Mouse (Mus musculus): ENCODE data around the gene Cbfa2t3. TPM values are rescaled to one million over a fixed set of nuclear protein-coding genes. Genes with fewer than 3 reads are reported as not detected.
"Not testable (repeated sequence)": the region's sequence is repeated elsewhere in the genome, so short reads cannot be mapped to it uniquely, and the experiment has no call there.

Cbfa2t3 gene
- polyA plus RNA-seq, 1 experiment = 58.8 TPM

DNA sequence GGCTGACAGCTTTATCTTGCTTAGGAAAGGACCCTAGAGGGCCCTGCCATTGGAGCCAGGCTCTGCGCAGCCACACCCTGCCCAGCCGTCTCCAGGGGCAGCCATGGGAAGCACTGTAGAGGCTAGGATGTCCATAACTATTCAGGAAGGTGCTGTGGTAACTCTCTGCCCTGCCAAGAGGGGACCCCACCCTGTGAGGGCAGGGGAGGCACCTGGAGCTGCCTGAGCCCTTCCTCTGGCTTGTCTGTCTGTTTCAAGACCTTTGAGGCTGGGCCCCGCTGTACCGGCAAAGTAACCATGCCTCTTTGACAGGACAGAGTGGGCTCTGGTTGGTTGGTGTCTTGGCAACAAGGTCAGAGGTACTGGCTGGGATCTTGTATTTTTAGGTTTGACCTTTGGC, 58.1 kb downstream of the Cbfa2t3 start:
- 91% methylated on average over 4 of the region's 4 CpGs for WGBS
- Histone ChIP-seq H3K4me3 (replicated peaks; ENCODE audit: control insufficient read depth, low read depth, low read length) (no peak overlapping the region), H3K4me1 (ENCODE audit: control insufficient read depth, insufficient read depth, low read length) (no peaks in the 10 kb centered on the region), H3K27ac (ENCODE audit: control insufficient read depth, insufficient read depth, low read depth, low read length, poor library complexity) (no peak overlapping the region)
- TF ChIP-seq POLR2A (IDR thresholded peaks at IDR 0.05; ENCODE audit: borderline replicate concordance, control insufficient read depth, low read depth, low read length) (no peak), CTCF (IDR thresholded peaks at IDR 0.05; ENCODE audit: control insufficient read depth, insufficient read depth, low read length) (no peak)

- Histone ChIP-seq H3K4me3 (replicated peaks; ENCODE audit: control insufficient read depth, low read depth, low read length) (no peak overlapping the region), H3K4me1 (ENCODE audit: control insufficient read depth, insufficient read depth, low read length) (no peaks in the 10 kb centered on the region), H3K27ac (ENCODE audit: control insufficient read depth, insufficient read depth, low read depth, low read length, poor library complexity) (no peak overlapping the region)
- 85% methylated on average over 16 of the region's 16 CpGs for WGBS
- TF ChIP-seq CTCF (IDR thresholded peaks at IDR 0.05; ENCODE audit: control insufficient read depth, insufficient read depth, low read length) (no peak), POLR2A (IDR thresholded peaks at IDR 0.05; ENCODE audit: borderline replicate concordance, control insufficient read depth, low read depth, low read length) (0 out of 2 replicates have a peak, but pooled peaks have one; percentile 17)
Measured at GRCm38 (mm10) chr8:122639521-122640248, 59.2 kb downstream of the Cbfa2t3 start.

DNA sequence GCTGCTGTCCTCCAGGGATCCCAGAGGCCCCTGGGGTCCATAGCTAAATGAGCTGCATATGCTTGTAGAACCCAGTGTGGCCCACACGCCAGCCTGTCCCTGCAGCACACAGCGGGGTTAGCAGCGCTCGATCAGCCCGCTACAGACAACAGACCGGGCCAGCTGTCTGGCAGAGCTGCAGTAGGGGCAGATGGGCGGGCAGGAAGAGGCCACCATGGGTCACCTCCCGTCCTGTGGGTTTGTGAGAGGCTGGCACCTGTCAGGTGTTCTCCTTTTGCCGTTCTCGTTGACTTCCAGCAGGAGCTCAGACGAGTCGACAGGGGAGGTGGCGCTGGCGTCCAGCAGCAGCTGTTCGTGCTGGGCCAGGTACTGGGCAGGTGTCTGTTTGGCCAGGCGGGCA, 60.3 kb downstream of the Cbfa2t3 start:
- 88% methylated on average over 16 of the region's 16 CpGs for WGBS
- TF ChIP-seq CTCF (IDR thresholded peaks at IDR 0.05; ENCODE audit: control insufficient read depth, insufficient read depth, low read length) (no peak), POLR2A (IDR thresholded peaks at IDR 0.05; ENCODE audit: borderline replicate concordance, control insufficient read depth, low read depth, low read length) (no peak)
- H3K4me1 ChIP-seq (ENCODE audit: control insufficient read depth, insufficient read depth, low read length) = no peaks in the 10 kb centered on the region
- H3K27ac ChIP-seq (ENCODE audit: control insufficient read depth, insufficient read depth, low read depth, low read length, poor library complexity) = no peak overlapping the region
- no peak overlapping the region for H3K4me3 ChIP-seq (replicated peaks; ENCODE audit: control insufficient read depth, low read depth, low read length)

- TF ChIP-seq POLR2A (IDR thresholded peaks at IDR 0.05; ENCODE audit: borderline replicate concordance, control insufficient read depth, low read depth, low read length) = no peak
- TF ChIP-seq CTCF (IDR thresholded peaks at IDR 0.05; ENCODE audit: control insufficient read depth, insufficient read depth, low read length) = no peak
Measured at GRCm38 (mm10) chr8:122637230-122637629, 61.7 kb downstream of the Cbfa2t3 start.

DNA sequence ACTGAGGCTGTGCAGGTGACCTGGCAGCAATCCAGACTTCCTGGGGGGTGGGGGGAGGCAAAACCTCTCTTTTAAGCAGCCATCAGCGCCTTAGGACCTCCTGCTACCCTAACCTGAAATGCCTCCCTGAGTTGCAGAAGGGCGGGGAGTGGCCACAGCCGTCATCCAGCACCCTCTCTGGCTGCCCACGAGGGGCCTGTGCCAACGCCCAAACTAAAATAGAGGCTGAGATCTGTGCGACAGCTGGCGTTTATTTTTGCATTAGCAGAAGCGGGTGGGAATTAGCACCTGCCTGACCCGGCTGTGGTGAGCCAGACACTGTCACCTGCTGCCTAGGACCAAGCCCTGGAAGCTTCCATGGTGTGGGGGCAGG, 62.1 kb downstream of the Cbfa2t3 start:
- H3K4me1 ChIP-seq (ENCODE audit: control insufficient read depth, insufficient read depth, low read length) = no peaks in the 10 kb centered on the region
- H3K4me3 ChIP-seq (replicated peaks; ENCODE audit: control insufficient read depth, low read depth, low read length) = no peak overlapping the region
- H3K27ac ChIP-seq (ENCODE audit: control insufficient read depth, insufficient read depth, low read depth, low read length, poor library complexity) = no peak overlapping the region
- no peak for TF ChIP-seq POLR2A (IDR thresholded peaks at IDR 0.05; ENCODE audit: borderline replicate concordance, control insufficient read depth, low read depth, low read length)
- TF ChIP-seq CTCF (IDR thresholded peaks at IDR 0.05; ENCODE audit: control insufficient read depth, insufficient read depth, low read length) = no peak
- 69% methylated on average over 9 of the region's 9 CpGs for WGBS

More at GRCm38 (mm10) chr8:122637230-122637629, 61.7 kb downstream of the Cbfa2t3 start:
- Histone ChIP-seq H3K4me3 (replicated peaks; ENCODE audit: control insufficient read depth, low read depth, low read length) (no peak overlapping the region), H3K4me1 (ENCODE audit: control insufficient read depth, insufficient read depth, low read length) (no peaks in the 10 kb centered on the region), H3K27ac (ENCODE audit: control insufficient read depth, insufficient read depth, low read depth, low read length, poor library complexity) (no peak overlapping the region)
- WGBS = 89% methylated on average over 9 of the region's 9 CpGs

DNA sequence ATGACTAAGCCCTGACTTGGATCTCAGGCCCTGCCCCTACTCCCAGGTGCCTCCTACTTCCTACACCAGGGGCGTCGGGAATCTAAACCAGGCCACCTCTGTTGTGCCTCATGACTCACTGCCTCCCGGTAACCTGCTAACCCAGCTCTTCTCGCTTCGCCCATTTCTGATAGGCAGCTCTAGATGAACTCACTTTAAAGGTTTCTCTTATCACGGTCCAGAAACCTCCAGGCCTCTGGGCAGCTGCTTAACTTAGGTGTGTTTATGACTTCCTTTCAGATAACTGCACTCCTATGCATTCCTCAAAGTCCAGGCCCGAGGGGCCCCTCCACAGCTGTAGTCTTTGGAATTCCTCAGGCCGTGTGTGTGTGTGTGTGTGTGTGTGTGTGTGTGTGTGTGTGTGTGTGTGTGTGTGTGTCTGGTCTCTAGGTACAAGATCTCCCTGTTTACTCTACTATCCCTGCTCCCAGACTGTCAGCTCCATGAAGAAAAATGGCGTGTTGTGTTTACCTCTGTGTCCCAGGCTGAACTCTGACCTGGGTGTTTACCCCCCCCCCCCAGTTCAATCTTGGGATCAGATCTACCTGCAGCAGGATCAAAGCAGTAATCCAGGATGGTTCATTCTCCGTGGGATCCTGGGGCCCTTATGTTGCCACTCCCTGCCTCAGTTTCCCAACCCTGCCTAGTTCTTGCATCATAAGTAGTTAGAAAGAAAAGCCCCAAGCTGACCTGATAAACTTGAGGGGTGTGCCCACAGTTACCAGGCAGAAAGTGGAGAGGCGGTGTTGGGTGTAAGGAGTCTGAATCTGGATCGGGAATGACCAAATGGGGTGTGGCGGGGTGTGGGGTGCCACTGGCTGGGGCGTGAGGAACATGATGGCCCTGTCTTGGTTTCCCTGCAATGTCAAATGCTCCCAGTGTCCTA, 62.8 kb downstream of the Cbfa2t3 start:
- 69% methylated on average over 14 of the region's 14 CpGs for WGBS
- no peak overlapping the region for H3K4me3 ChIP-seq (replicated peaks; ENCODE audit: control insufficient read depth, low read depth, low read length)
- H3K4me1 ChIP-seq (ENCODE audit: control insufficient read depth, insufficient read depth, low read length) = no peaks in the 10 kb centered on the region
- peak overlapping the region; percentile 67 for H3K27ac ChIP-seq (ENCODE audit: control insufficient read depth, insufficient read depth, low read depth, low read length, poor library complexity)
- TF ChIP-seq POLR2A (IDR thresholded peaks at IDR 0.05; ENCODE audit: borderline replicate concordance, control insufficient read depth, low read depth, low read length) (no peak), CTCF (IDR thresholded peaks at IDR 0.05; ENCODE audit: control insufficient read depth, insufficient read depth, low read length) (no peak)

DNA sequence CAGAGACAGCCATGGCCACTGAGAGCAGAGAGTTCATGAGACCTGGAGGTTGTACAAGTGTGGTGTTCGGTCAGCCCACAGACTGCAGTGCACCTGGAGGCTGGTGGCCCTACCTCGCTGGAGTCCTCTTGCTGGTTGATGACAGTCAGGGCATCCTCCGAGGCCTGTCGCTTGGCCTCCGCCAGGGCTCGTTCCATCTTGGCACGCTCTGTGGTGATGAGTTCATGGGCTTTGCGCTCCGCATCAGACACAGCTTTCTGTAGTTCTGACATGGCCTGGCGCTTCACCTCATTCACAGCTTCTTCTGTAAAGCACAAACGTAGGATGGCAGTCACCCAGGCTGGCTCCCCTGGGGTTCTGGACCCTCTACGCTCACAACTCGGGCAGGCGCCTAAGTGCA, 65.7 kb downstream of the Cbfa2t3 start:
- no peak overlapping the region for H3K27ac ChIP-seq (ENCODE audit: control insufficient read depth, insufficient read depth, low read depth, low read length, poor library complexity)
- TF ChIP-seq CTCF (IDR thresholded peaks at IDR 0.05; ENCODE audit: control insufficient read depth, insufficient read depth, low read length) (no peak), POLR2A (IDR thresholded peaks at IDR 0.05; ENCODE audit: borderline replicate concordance, control insufficient read depth, low read depth, low read length) (no peak)
- H3K4me1 ChIP-seq (ENCODE audit: control insufficient read depth, insufficient read depth, low read length) = no peaks in the 10 kb centered on the region
- no peak overlapping the region for H3K4me3 ChIP-seq (replicated peaks; ENCODE audit: control insufficient read depth, low read depth, low read length)
- WGBS = 93% methylated on average over 14 of the region's 14 CpGs

DNA sequence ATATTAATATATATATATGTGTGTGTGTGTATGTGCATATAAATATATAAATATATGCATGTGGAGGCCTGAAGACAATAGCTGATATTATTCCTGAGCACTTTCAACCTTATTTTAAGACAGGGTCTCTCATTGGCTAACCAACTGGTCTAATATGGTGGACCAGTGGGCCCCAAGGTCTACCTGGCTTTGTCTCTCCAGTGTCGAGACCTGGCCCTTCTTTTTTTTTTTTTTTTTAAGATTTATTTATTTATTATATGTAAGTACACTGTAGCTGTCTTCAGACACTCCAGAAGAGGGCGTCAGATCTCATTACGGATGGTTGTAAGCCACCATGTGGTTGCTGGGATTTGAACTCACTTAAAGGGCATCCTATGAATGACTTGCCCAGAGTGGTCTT, 66.8 kb downstream of the Cbfa2t3 start:
- not testable (repeated sequence) for H3K27ac ChIP-seq (ENCODE audit: control insufficient read depth, insufficient read depth, low read depth, low read length, poor library complexity); H3K4me1 ChIP-seq (ENCODE audit: control insufficient read depth, insufficient read depth, low read length); H3K4me3 ChIP-seq (replicated peaks; ENCODE audit: control insufficient read depth, low read depth, low read length)
- 74% methylated on average over 3 of the region's 3 CpGs for WGBS
